Mouse (Mus musculus): ENCODE results near the gene Usp6nl. TPM values are rescaled to one million over a fixed set of nuclear protein-coding genes. Genes with fewer than 3 reads are reported as not detected.

The Usp6nl gene
- total RNA-seq, 1 experiment, result 9.1 TPM

- Histone ChIP-seq H3K9ac (ENCODE audit: insufficient read depth, low read depth, low read length, poor library complexity, severe bottlenecking) (no peak overlapping the region), H3K36me3 (ENCODE audit: control insufficient read depth, insufficient read depth, low read length, poor library complexity, severe bottlenecking) (no peaks in the 10 kb centered on the region; the same call in 1 of the 2 replicates), H3K4me3 (ENCODE audit: insufficient read depth in 1 of 2, low read depth in 1 of 2, low read length in 2 of 2, poor library complexity in 1 of 2, severe bottlenecking in 1 of 2) (no peak overlapping the region), H3K27ac (ENCODE audit: insufficient read depth, low read depth, low read length, poor library complexity, severe bottlenecking) (no peak overlapping the region), H3K4me1 (ENCODE audit: control insufficient read depth in 2 of 2, insufficient read depth in 2 of 2, low read length in 2 of 2, poor library complexity in 1 of 2) (no peaks in the 10 kb centered on the region), H3K9me3 (ENCODE audit: control insufficient read depth, insufficient read depth, low read depth, low read length) (no peaks in the 10 kb centered on the region)
- TF ChIP-seq ZNF384 (IDR thresholded peaks at IDR 0.05; ENCODE audit: low read depth, low read length) (no peak), HCFC1 (IDR thresholded peaks at IDR 0.05; ENCODE audit: borderline replicate concordance, insufficient read depth, low read length) (no peak), CHD2 (IDR thresholded peaks at IDR 0.05; ENCODE audit: low read depth, low read length) (no peak), MAFK (IDR thresholded peaks at IDR 0.05; ENCODE audit: insufficient read depth, low read depth, low read length) (no peak), ZC3H11A (IDR thresholded peaks at IDR 0.05; ENCODE audit: borderline replicate concordance, low read depth, low read length) (no peak)
- in situ Hi-C loops (cut with MboI; ENCODE audit: low sequenced_read_pairs in 2 of 2, unreplicated experiment in 2 of 2), result no loop called here
- DNase-seq (ENCODE audit: low read depth, low spot score), result no peak
Observed at GRCm38 (mm10) chr2:6395851-6396625, 73.6 kb downstream of the Usp6nl start.

- no peak for TF ChIP-seq CHD2 (IDR thresholded peaks at IDR 0.05; ENCODE audit: low read depth, low read length)
- TF ChIP-seq ZC3H11A (IDR thresholded peaks at IDR 0.05; ENCODE audit: borderline replicate concordance, low read depth, low read length), result no peak
- TF ChIP-seq HCFC1 (IDR thresholded peaks at IDR 0.05; ENCODE audit: borderline replicate concordance, insufficient read depth, low read length), result no peak
- no peak for TF ChIP-seq MAFK (IDR thresholded peaks at IDR 0.05; ENCODE audit: insufficient read depth, low read depth, low read length)
- TF ChIP-seq ZNF384 (IDR thresholded peaks at IDR 0.05; ENCODE audit: low read depth, low read length), result no peak
- no peaks in the 10 kb centered on the region for H3K9me3 ChIP-seq (ENCODE audit: control insufficient read depth, insufficient read depth, low read depth, low read length)
- in situ Hi-C loops (cut with MboI; ENCODE audit: low sequenced_read_pairs in 2 of 2, unreplicated experiment in 2 of 2), result no loop called here
- H3K9ac ChIP-seq (ENCODE audit: insufficient read depth, low read depth, low read length, poor library complexity, severe bottlenecking), result no peak overlapping the region
- no peak overlapping the region for H3K27ac ChIP-seq (ENCODE audit: insufficient read depth, low read depth, low read length, poor library complexity, severe bottlenecking)
- no peak overlapping the region for H3K4me3 ChIP-seq (ENCODE audit: insufficient read depth in 1 of 2, low read depth in 1 of 2, low read length in 2 of 2, poor library complexity in 1 of 2, severe bottlenecking in 1 of 2)
- H3K4me1 ChIP-seq (ENCODE audit: control insufficient read depth in 2 of 2, insufficient read depth in 2 of 2, low read length in 2 of 2, poor library complexity in 1 of 2), result no peaks in the 10 kb centered on the region
- no peaks in the 10 kb centered on the region; the same call in 1 of the 2 replicates for H3K36me3 ChIP-seq (ENCODE audit: control insufficient read depth, insufficient read depth, low read length, poor library complexity, severe bottlenecking)
- no peak for DNase-seq (ENCODE audit: low read depth, low spot score)
Observed at GRCm38 (mm10) chr2:6396626-6397146, 74.2 kb downstream of the Usp6nl start.

GRCm38 (mm10) chr2:6397166-6397565, 74.7 kb downstream of the Usp6nl start:
- Histone ChIP-seq H3K9me3 (ENCODE audit: control insufficient read depth, insufficient read depth, low read depth, low read length) (no peaks in the 10 kb centered on the region), H3K27ac (ENCODE audit: insufficient read depth, low read depth, low read length, poor library complexity, severe bottlenecking) (no peak overlapping the region), H3K9ac (ENCODE audit: insufficient read depth, low read depth, low read length, poor library complexity, severe bottlenecking) (no peak overlapping the region), H3K4me3 (ENCODE audit: insufficient read depth in 1 of 2, low read depth in 1 of 2, low read length in 2 of 2, poor library complexity in 1 of 2, severe bottlenecking in 1 of 2) (no peak overlapping the region), H3K4me1 (ENCODE audit: control insufficient read depth in 2 of 2, insufficient read depth in 2 of 2, low read length in 2 of 2, poor library complexity in 1 of 2) (no peaks in the 10 kb centered on the region), H3K36me3 (ENCODE audit: control insufficient read depth, insufficient read depth, low read length, poor library complexity, severe bottlenecking) (no peaks in the 10 kb centered on the region; the same call in 1 of the 2 replicates)
- in situ Hi-C loops (cut with MboI; ENCODE audit: low sequenced_read_pairs in 2 of 2, unreplicated experiment in 2 of 2), result no loop called here
- TF ChIP-seq ZC3H11A (IDR thresholded peaks at IDR 0.05; ENCODE audit: borderline replicate concordance, low read depth, low read length) (no peak), ZNF384 (IDR thresholded peaks at IDR 0.05; ENCODE audit: low read depth, low read length) (no peak), CHD2 (IDR thresholded peaks at IDR 0.05; ENCODE audit: low read depth, low read length) (no peak), HCFC1 (IDR thresholded peaks at IDR 0.05; ENCODE audit: borderline replicate concordance, insufficient read depth, low read length) (no peak), MAFK (IDR thresholded peaks at IDR 0.05; ENCODE audit: insufficient read depth, low read depth, low read length) (no peak)
- no peak for DNase-seq (ENCODE audit: low read depth, low spot score)

GRCm38 (mm10) chr2:6398826-6399225, 76.4 kb downstream of the Usp6nl start:
- H3K27ac ChIP-seq (ENCODE audit: insufficient read depth, low read depth, low read length, poor library complexity, severe bottlenecking), result no peak overlapping the region
- H3K9me3 ChIP-seq (ENCODE audit: control insufficient read depth, insufficient read depth, low read depth, low read length), result no peaks in the 10 kb centered on the region
- TF ChIP-seq HCFC1 (IDR thresholded peaks at IDR 0.05; ENCODE audit: borderline replicate concordance, insufficient read depth, low read length), result no peak
- in situ Hi-C loops (cut with MboI; ENCODE audit: low sequenced_read_pairs in 2 of 2, unreplicated experiment in 2 of 2), result no loop called here
- no peak for DNase-seq (ENCODE audit: low read depth, low spot score)
- no peak overlapping the region for H3K4me3 ChIP-seq (ENCODE audit: insufficient read depth in 1 of 2, low read depth in 1 of 2, low read length in 2 of 2, poor library complexity in 1 of 2, severe bottlenecking in 1 of 2)
- no peaks in the 10 kb centered on the region; the same call in 1 of the 2 replicates for H3K36me3 ChIP-seq (ENCODE audit: control insufficient read depth, insufficient read depth, low read length, poor library complexity, severe bottlenecking)
- no peak overlapping the region for H3K9ac ChIP-seq (ENCODE audit: insufficient read depth, low read depth, low read length, poor library complexity, severe bottlenecking)
- H3K4me1 ChIP-seq (ENCODE audit: control insufficient read depth in 2 of 2, insufficient read depth in 2 of 2, low read length in 2 of 2, poor library complexity in 1 of 2), result peaks cover 1 to 3% of the 10 kb centered on the region in 2 experiments; a peak in 2 of 4 replicates
